Mouse (Mus musculus) limb, embryonic 15.5 days (tissue): ENCODE data around the gene Tmem184b. TPM values are rescaled to one million over a fixed set of nuclear protein-coding genes. Genes with fewer than 3 reads are reported as not detected.

Experiments used
- ATAC-seq: fragments of 200-750 bp; cut with Nextera tagmentation; 2 replicates; pipeline ENCODE4 v1.8.0; 2017; ENCODE audit warnings: low read depth, moderate TSS enrichment; ENCODE audit not compliant: insufficient number of reproducible peaks, low FRiP score, low TSS enrichment
- H3K27ac ChIP-seq: fragments of 300-500 bp; sonication (generic); 2 replicates; pipeline ENCODE4 v1.5.1; 2015; ENCODE audit warnings: moderate library complexity, mild to moderate bottlenecking, inconsistent platforms
- H3K27me3 ChIP-seq: fragments of 300-500 bp; sonication (generic); 2 replicates; pipeline ENCODE4 v1.6.1; 2015; ENCODE audit warnings: inconsistent platforms
- H3K36me3 ChIP-seq: fragments of 300-500 bp; sonication (generic); 2 replicates; pipeline ENCODE4 v1.6.1; 2015; ENCODE audit warnings: inconsistent platforms
- H3K4me1 ChIP-seq: fragments of 300-500 bp; sonication (generic); 2 replicates; pipeline ENCODE4 v1.6.1; 2015; ENCODE audit warnings: inconsistent platforms
- H3K4me2 ChIP-seq: fragments of 300-500 bp; sonication (generic); 2 replicates; pipeline ENCODE4 v1.6.1; 2015; ENCODE audit warnings: mild to moderate bottlenecking, inconsistent platforms
- H3K4me3 ChIP-seq: fragments of 300-500 bp; sonication (generic); 2 replicates; pipeline ENCODE4 v1.5.1; 2015; ENCODE audit warnings: mild to moderate bottlenecking, inconsistent platforms
- H3K9ac ChIP-seq: fragments of 300-500 bp; sonication (generic); 2 replicates; pipeline ENCODE4 v1.6.1; 2015; ENCODE audit warnings: inconsistent platforms
- H3K9me3 ChIP-seq: fragments of 300-500 bp; sonication (generic); 2 replicates; pipeline ENCODE4 v1.6.1; 2016; ENCODE audit warnings: inconsistent platforms
- WGBS: fragments of 180-500 bp; shearing (Covaris S2); methylation state at CpG from one replicate; pipeline ENCODE4 v1.1.7; 2015; 5-methylcytosine and 5-hydroxymethylcytosine counted together
- polyA plus RNA-seq: library from polyadenylated mRNA; unstranded; fragments of >200 nt; fragmentation: Nextera tagmentation; extraction: Ambion mirVana; gene quantifications from 2 replicates; pipeline ENCODE4 v1.2.1, GENCODE M21; 2015

Tmem184b gene
- polyA plus RNA-seq, 1 experiment from 2014 or later, result 87.5 TPM

GRCm38 (mm10) chr15:79357974-79358690, 45.2 kb downstream of the Tmem184b start:
- Histone ChIP-seq H3K27me3 (no peaks in the 10 kb centered on the region), H3K27ac (peak overlapping the region; percentile 81), H3K9me3 (no peaks in the 10 kb centered on the region), H3K4me1 (peaks cover 42% of the 10 kb centered on the region), H3K9ac (no peak overlapping the region), H3K36me3 (peaks cover 25% of the 10 kb centered on the region), H3K4me2 (peak overlapping the region; percentile 99), H3K4me3 (peak overlapping the region; percentile 53)
- WGBS, result 35% methylated on average over 12 of the region's 12 CpGs
- ATAC-seq, result no peak

- peak overlapping the region; percentile 99 for H3K4me2 ChIP-seq
- no peaks in the 10 kb centered on the region for H3K9me3 ChIP-seq
- peaks cover 44% of the 10 kb centered on the region for H3K4me1 ChIP-seq
- ATAC-seq, result peak; percentile 82
- H3K4me3 ChIP-seq, result peak overlapping the region; percentile 53
- H3K9ac ChIP-seq, result peak overlapping the region; percentile 40
- WGBS, result under 1% methylated on average over 58 of the region's 77 CpGs
- no peaks in the 10 kb centered on the region for H3K27me3 ChIP-seq
- peaks cover 17% of the 10 kb centered on the region for H3K36me3 ChIP-seq
- H3K27ac ChIP-seq, result peak overlapping the region; percentile 81
Measured at GRCm38 (mm10) chr15:79357036-79357911, 46.1 kb downstream of the Tmem184b start.

GRCm38 (mm10) chr15:79356481-79356880, 46.9 kb downstream of the Tmem184b start:
- H3K9ac ChIP-seq, result no peak overlapping the region
- WGBS, result 73% methylated on average over 8 of the region's 8 CpGs
- peak overlapping the region; percentile 99 for H3K4me2 ChIP-seq
- no peak for ATAC-seq
- no peaks in the 10 kb centered on the region for H3K9me3 ChIP-seq
- H3K4me1 ChIP-seq, result peaks cover 48% of the 10 kb centered on the region
- H3K4me3 ChIP-seq, result peak overlapping the region; percentile 53
- H3K36me3 ChIP-seq, result peaks cover 9% of the 10 kb centered on the region
- H3K27me3 ChIP-seq, result no peaks in the 10 kb centered on the region
- H3K27ac ChIP-seq, result no peak overlapping the region

GRCm38 (mm10) chr15:79354619-79355018, 48.8 kb downstream of the Tmem184b start:
- no peak overlapping the region for H3K4me2 ChIP-seq
- no peak overlapping the region for H3K4me3 ChIP-seq
- H3K27ac ChIP-seq, result no peak overlapping the region
- H3K36me3 ChIP-seq, result no peaks in the 10 kb centered on the region
- no peak overlapping the region for H3K9ac ChIP-seq
- H3K4me1 ChIP-seq, result peaks cover 37% of the 10 kb centered on the region
- 81% methylated on average over 4 of the region's 4 CpGs for WGBS
- ATAC-seq, result no peak
- H3K27me3 ChIP-seq, result no peaks in the 10 kb centered on the region
- H3K9me3 ChIP-seq, result no peaks in the 10 kb centered on the region

DNA sequence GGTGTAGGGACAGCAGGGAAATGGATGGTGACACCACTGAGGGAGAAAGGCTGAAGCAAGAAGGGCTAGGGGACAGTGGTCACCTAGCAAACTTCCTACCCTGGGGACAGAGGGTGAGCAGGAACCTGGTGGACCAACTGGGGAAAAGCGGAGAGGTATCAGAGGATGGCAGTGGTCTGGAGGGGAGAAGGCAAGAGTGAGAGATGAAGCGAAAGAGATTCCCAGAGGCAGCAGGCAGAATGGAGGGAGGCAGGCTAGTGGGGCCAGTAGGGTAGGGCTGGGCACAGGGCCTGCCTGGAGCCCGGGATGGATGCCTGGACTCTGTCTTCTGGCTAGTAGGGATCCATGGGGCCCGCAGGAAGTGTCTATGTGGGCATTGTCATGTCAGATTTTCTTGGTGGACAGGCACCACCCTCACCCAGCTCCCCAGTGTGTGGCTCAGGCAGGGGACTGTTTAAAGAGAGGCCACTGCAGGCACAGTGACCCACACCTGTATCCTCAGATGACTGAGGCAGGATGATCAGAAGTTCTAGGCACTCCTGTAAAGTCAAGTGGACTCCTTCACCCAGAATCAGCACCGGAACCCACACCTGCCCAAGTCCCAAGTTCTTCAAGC, 49.6 kb downstream of the Tmem184b start:
- no peak overlapping the region for H3K4me3 ChIP-seq
- no peak overlapping the region for H3K27ac ChIP-seq
- H3K9ac ChIP-seq, result no peak overlapping the region
- H3K36me3 ChIP-seq, result no peaks in the 10 kb centered on the region
- no peak overlapping the region for H3K4me2 ChIP-seq
- WGBS, result 93% methylated on average over 5 of the region's 5 CpGs
- no peaks in the 10 kb centered on the region for H3K27me3 ChIP-seq
- H3K4me1 ChIP-seq, result peaks cover 42% of the 10 kb centered on the region
- no peaks in the 10 kb centered on the region for H3K9me3 ChIP-seq
- no peak for ATAC-seq

DNA sequence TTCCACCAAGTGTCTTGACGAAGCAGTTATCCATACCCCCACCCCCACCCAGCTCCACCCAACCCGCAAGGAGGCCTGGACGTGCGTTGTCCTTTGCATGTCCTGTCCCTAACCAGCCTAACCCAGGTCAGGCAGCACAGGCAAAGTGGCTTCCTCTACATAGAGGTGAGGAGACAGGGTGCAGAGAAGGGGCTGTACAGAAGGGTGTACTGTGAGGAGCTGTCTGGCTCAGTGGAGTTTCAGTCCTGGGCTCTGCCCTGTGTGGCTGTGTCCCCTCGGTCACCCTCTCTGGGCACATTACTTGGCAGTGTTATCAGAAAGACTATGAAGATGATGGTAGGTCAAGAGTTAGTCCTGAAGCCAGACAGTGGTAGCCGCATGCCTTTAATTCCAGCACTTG, 50.9 kb downstream of the Tmem184b start:
- Histone ChIP-seq H3K4me3 (no peak overlapping the region), H3K9ac (no peak overlapping the region), H3K27ac (no peak overlapping the region), H3K4me2 (no peak overlapping the region), H3K9me3 (no peaks in the 10 kb centered on the region), H3K27me3 (no peaks in the 10 kb centered on the region), H3K36me3 (no peaks in the 10 kb centered on the region), H3K4me1 (peaks cover 39% of the 10 kb centered on the region)
- 82% methylated on average over 6 of the region's 6 CpGs for WGBS
- no peak for ATAC-seq

- H3K4me3 ChIP-seq, result peak overlapping the region; percentile 9; the same call in 1 of the 2 replicates
- H3K4me1 ChIP-seq, result peaks cover 33% of the 10 kb centered on the region
- H3K9ac ChIP-seq, result 0 out of 2 replicates have a peak overlapping the region, but pooled peaks have one; percentile 4
- peak overlapping the region; percentile 69 for H3K27ac ChIP-seq
- no peak for ATAC-seq
- no peaks in the 10 kb centered on the region for H3K27me3 ChIP-seq
- peak overlapping the region; percentile 30 for H3K4me2 ChIP-seq
- no peaks in the 10 kb centered on the region for H3K9me3 ChIP-seq
- 28% methylated on average over 15 of the region's 15 CpGs for WGBS
- no peaks in the 10 kb centered on the region for H3K36me3 ChIP-seq
Measured at GRCm38 (mm10) chr15:79351331-79351767, 52.0 kb downstream of the Tmem184b start.

DNA sequence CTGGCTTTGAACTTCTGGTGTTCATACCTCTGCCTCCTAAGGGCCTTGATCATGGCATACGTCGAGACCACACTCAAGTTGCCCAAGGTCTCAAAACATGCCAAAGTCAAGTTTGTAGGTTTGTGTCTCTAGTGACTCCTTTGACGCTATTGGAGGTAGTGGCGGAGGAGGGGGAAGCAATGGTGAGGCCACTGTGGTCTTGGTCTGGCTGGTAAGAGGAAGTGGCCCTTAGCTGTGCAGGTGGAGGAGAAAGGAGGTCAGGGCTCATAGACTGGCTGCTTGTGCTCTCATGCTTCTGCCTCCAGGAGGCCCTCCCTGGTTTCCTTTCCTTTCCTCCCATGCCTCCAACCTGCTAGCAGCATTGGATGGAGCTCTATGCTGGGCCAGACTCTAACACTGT, 52.5 kb downstream of the Tmem184b start:
- ATAC-seq, result no peak
- Histone ChIP-seq H3K4me1 (peaks cover 33% of the 10 kb centered on the region), H3K9me3 (no peaks in the 10 kb centered on the region), H3K4me2 (peak overlapping the region; percentile 30), H3K27ac (peak overlapping the region; percentile 69; the same call in 1 of the 2 replicates), H3K9ac (no peak overlapping the region), H3K27me3 (no peaks in the 10 kb centered on the region), H3K36me3 (no peaks in the 10 kb centered on the region), H3K4me3 (peak overlapping the region; percentile 9; the same call in 1 of the 2 replicates)
- WGBS, result 91% methylated on average over 4 of the region's 4 CpGs

DNA sequence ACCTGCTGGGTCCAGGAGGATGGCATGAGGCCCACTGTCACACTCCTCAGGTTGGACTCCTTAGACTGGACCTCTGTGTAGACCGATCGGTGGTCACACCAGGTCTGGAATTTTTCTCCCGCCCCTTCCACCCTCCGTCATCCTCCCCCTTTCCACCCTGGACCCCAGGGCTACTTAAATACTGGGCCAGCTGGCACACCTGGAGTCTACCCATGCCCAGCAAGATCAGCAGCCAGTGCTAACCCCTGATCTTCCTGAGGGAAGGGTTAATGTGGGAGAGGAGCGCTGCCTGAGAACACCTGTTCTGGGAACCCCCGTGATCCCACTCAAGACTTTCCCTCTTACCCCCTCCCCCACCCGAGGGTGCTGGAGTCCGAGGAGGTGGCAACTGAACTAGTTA, 54.7 kb downstream of the Tmem184b start:
- Histone ChIP-seq H3K27ac (no peak overlapping the region), H3K4me3 (peak overlapping the region; percentile 78), H3K4me2 (peak overlapping the region; percentile 87), H3K36me3 (no peaks in the 10 kb centered on the region), H3K27me3 (no peaks in the 10 kb centered on the region), H3K4me1 (peaks cover 33% of the 10 kb centered on the region), H3K9me3 (no peaks in the 10 kb centered on the region), H3K9ac (peak overlapping the region; percentile 8; the same call in 1 of the 2 replicates)
- WGBS, result 53% methylated on average over 8 of the region's 8 CpGs
- ATAC-seq, result no peak

- Histone ChIP-seq H3K27me3 (no peaks in the 10 kb centered on the region), H3K4me3 (peak overlapping the region; percentile 78), H3K9ac (peak overlapping the region; percentile 78), H3K4me1 (peaks cover 33% of the 10 kb centered on the region), H3K27ac (peak overlapping the region; percentile 98), H3K36me3 (no peaks in the 10 kb centered on the region), H3K4me2 (peak overlapping the region; percentile 87), H3K9me3 (no peaks in the 10 kb centered on the region)
- ATAC-seq, result peak; percentile 68
- WGBS, result under 1% methylated on average over 46 of the region's 46 CpGs
Measured at GRCm38 (mm10) chr15:79347845-79348506, 55.4 kb downstream of the Tmem184b start.

DNA sequence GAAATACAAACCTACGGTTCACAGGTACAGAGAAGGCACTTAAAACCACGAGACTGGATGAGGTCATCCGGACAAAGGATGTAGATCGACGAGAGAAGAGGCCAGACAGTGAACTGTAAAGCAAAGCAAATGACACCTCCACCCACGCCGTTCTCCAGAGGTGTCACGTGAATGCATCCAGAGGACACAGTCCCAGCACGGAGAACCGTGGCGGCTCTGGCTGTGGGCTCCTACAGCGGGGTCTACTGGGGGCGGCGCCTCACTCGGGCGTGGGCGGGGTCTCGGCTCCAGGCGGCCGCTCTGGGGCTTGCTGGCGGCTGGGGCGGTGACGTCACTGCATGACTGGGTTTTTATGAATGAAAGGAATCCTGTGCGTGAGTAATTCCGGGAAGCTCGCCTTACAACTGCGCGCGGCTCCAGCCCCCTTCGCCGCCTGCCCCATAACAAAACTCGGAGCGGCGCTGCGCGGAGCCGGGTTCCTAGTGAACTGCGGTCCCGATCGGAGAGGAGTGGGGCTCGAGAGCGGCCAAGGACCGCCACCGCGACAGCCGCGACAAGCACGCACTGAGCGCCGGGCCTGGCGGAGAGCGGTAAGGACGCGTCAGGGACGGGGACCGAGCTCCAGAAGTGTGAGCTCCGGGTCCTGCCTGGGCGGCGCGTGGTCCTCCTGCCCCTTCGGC, 56.1 kb downstream of the Tmem184b start:
- Histone ChIP-seq H3K4me3 (peak overlapping the region; percentile 78), H3K27me3 (no peaks in the 10 kb centered on the region), H3K27ac (peak overlapping the region; percentile 98), H3K36me3 (no peaks in the 10 kb centered on the region), H3K4me1 (peaks cover 31% of the 10 kb centered on the region), H3K9me3 (no peaks in the 10 kb centered on the region), H3K9ac (peak overlapping the region; percentile 78), H3K4me2 (peak overlapping the region; percentile 87)
- peak; percentile 85 for ATAC-seq
- WGBS, result under 1% methylated on average over 61 of the region's 61 CpGs
